Mouse (Mus musculus): Measurements from ENCODE around the gene Runx1. TPM values are rescaled to one million over a fixed set of nuclear protein-coding genes. Genes with fewer than 3 reads are reported as not detected.

Gene Runx1
- polyA plus RNA-seq (2017; shearing (Covaris generic)) = 10 to 100 TPM; 66.1 to 76.7 TPM

DNA sequence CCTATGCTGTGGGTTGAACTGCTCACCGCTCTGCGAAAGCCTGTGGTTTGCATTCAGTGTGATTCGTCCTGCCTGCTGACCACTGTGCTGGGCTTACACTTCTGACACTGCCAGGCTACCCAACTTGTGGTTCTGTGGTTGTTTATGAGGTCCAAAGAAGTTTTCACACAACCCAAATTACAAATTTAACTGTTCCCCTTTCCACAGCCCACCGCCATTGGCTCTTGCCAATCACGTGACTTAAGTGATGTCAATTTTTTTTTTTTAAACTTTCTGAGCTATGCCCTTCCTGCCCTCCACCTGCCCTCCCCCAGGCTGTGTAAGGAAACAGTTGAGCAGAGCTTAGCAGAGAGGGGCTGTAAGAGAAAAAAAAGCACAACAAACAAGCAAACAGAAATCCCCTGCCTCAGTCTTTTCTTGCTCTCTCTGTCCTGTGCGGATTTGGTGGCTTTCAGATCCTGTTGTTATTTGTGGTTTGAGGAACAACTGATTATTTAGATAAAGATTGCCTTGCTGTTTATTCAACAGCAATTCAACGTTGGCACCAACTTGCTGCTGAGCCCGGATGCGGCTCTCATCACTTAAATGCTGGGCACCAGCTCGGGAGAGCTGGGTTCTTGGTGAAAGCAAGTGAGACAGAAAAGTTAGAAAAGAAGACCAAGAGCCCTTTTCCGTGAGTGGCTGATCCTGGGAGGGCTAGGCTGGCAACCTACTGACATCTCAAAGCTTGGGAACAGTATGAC lies at the start of gene Runx1:
Gene Runx1 (minus strand): TSS at position 242 of the 743 bp plus-strand sequence.

